8 mouse cellular contexts compared by ENCODE assay signal in the genomic region with DNA sequence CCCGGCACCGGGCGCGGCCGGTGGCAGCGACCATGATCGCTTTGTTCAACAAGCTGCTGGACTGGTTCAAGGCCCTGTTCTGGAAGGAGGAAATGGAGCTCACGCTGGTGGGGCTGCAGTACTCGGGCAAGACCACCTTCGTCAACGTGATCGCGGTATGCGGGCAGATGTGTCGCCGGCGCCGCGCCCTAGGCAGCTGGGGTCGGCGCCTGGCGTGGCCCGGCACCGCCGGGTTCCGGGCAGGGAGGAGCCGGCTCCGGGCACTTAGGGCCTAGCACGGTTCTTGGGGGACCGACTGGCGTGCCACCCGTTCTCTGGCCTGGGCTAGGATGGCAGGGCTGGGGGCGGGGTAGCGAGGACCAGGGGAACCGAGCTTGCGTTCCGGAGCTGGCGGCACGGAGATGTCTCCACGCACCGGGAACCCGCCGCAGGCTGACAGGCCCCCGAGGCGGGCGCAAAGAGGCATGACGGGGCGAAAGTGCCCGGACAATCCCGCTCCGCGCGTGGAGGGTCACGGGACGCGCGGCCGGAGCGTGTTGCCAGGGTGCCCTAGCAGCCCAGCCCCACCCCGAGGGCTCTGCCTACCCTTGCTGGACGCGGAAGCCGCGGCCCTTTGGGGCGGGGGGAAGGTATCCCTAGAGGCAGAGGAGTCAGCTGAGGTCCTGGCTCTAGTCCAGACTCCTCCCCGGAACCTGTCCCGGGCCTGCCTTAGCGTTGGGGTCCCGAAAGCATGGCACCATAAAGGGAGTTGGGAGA. TPM values are rescaled to one million over a fixed set of nuclear protein-coding genes. Genes with fewer than 3 reads are reported as not detected.
DNase-seq lines count a peak whose midpoint lies in the region; ATAC-seq and TF ChIP-seq lines count a peak whose summit lies in the region.

No protein-coding gene starts in this region.

- no peaks in the 10 kb centered on the region for H3K27me3 ChIP-seq in forebrain, embryonic 16.5 days (replicated peaks; ENCODE audit: control insufficient read depth, insufficient read depth, low read length)
- H3K27me3 ChIP-seq in lung, embryonic 14.5 days (ENCODE audit: insufficient read depth, low read length): no peaks in the 10 kb centered on the region
- no peaks in the 10 kb centered on the region for H3K27me3 ChIP-seq in neural tube, embryonic 15.5 days (replicated peaks)

- peak overlapping the region; percentile 61 to 85 for H3K4me3 ChIP-seq in ES-E14 (ENCODE audit: insufficient read depth in 1 of 2, low read depth in 1 of 2, low read length in 2 of 2, poor library complexity in 1 of 2, severe bottlenecking in 1 of 2)
- H3K4me3 ChIP-seq in forebrain, embryonic 16.5 days (replicated peaks; ENCODE audit: low read length): peak overlapping the region; percentile 100
- H3K4me3 ChIP-seq in layer of hippocampus, adult 2 months: peak overlapping the region; percentile 98
- peak overlapping the region; percentile 95 for H3K4me3 ChIP-seq in lung, embryonic 14.5 days (ENCODE audit: low read depth, low read length)
- peak overlapping the region; percentile 99 for H3K4me3 ChIP-seq in neural tube, embryonic 15.5 days (replicated peaks)

- 0 out of 4 replicates have a peak, but pooled peaks cover 0 to 1% of the 10 kb centered on the region in 2 experiments for H3K4me1 ChIP-seq in ES-E14 (ENCODE audit: control insufficient read depth in 2 of 2, insufficient read depth in 2 of 2, low read length in 2 of 2, poor library complexity in 1 of 2)
- peaks cover 37% of the 10 kb centered on the region for H3K4me1 ChIP-seq in forebrain, embryonic 16.5 days (replicated peaks; ENCODE audit: control insufficient read depth, insufficient read depth, low read length)
- peaks cover 7% of the 10 kb centered on the region for H3K4me1 ChIP-seq in lung, embryonic 14.5 days (ENCODE audit: insufficient read depth)
- peaks cover 40% of the 10 kb centered on the region for H3K4me1 ChIP-seq in neural tube, embryonic 15.5 days

- no peaks in the 10 kb centered on the region; the same call in 1 of the 2 replicates for H3K36me3 ChIP-seq in ES-E14 (ENCODE audit: control insufficient read depth, insufficient read depth, low read length, poor library complexity, severe bottlenecking)
- H3K36me3 ChIP-seq in forebrain, embryonic 16.5 days (ENCODE audit: control insufficient read depth, insufficient read depth): no peaks in the 10 kb centered on the region
- peaks cover 7% of the 10 kb centered on the region; the same call in 1 of the 2 replicates for H3K36me3 ChIP-seq in lung, embryonic 14.5 days (ENCODE audit: insufficient read depth)
- H3K36me3 ChIP-seq in neural tube, embryonic 15.5 days: peaks cover 6% of the 10 kb centered on the region; the same call in 1 of the 2 replicates

- peak overlapping the region; percentile 93 for H3K4me2 ChIP-seq in forebrain, embryonic 16.5 days (ENCODE audit: low read length)
- peak overlapping the region; percentile 76 for H3K4me2 ChIP-seq in lung, embryonic 14.5 days
- peak overlapping the region; percentile 94 for H3K4me2 ChIP-seq in neural tube, embryonic 15.5 days

- ATAC-seq in forebrain, embryonic 16.5 days: peak; percentile 59
- ATAC-seq in lung, embryonic 14.5 days (ENCODE audit: insufficient read depth): peak; percentile 74
- ATAC-seq in neural tube, embryonic 15.5 days (ENCODE audit: low FRiP score): peak; percentile 72

- intact Hi-C loops in heart, postnatal 36 days (cut with DNase I): no loop called here

- H3K9ac ChIP-seq in ES-E14 (ENCODE audit: insufficient read depth, low read depth, low read length, poor library complexity, severe bottlenecking): peak overlapping the region; percentile 82
- peak overlapping the region; percentile 99 for H3K9ac ChIP-seq in forebrain, embryonic 16.5 days (replicated peaks; ENCODE audit: low read depth, low read length)
- H3K9ac ChIP-seq in lung, embryonic 14.5 days: peak overlapping the region; percentile 89
- H3K9ac ChIP-seq in neural tube, embryonic 15.5 days (replicated peaks): peak overlapping the region; percentile 99

- DNase-seq in ES-E14 (ENCODE audit: low read depth, low spot score): no peak
- peak; percentile 74 to 78 for DNase-seq in cerebellum, adult 18-20 months
- peak; percentile 84 to 89 for DNase-seq in heart, postnatal 36 days
- DNase-seq in layer of hippocampus, adult 2 months (ENCODE audit: low spot score in 2 of 2): peak; percentile 71 to 79
- DNase-seq in lung, embryonic 14.5 days: peak; percentile 91
- peak; percentile 92 for DNase-seq in testis, postnatal 10 days (ENCODE audit: low spot score)

- under 1% methylated on average over 67 of the region's 69 CpGs for WGBS in forebrain, embryonic 16.5 days
- WGBS in lung, embryonic 14.5 days: under 1% methylated on average over 69 of the region's 69 CpGs
- WGBS in neural tube, embryonic 15.5 days: under 1% methylated on average over 69 of the region's 69 CpGs

- no peak for TF ChIP-seq CTCF in layer of hippocampus, adult 2 months (conservative IDR thresholded peaks at IDR 0.05)
- no peak for TF ChIP-seq CTCF in lung, embryonic 14.5 days (IDR thresholded peaks at IDR 0.05; ENCODE audit: low read depth)

- in situ Hi-C loops in ES-E14 (cut with MboI; ENCODE audit: low sequenced_read_pairs in 2 of 2, unreplicated experiment in 2 of 2): no loop called here

- H3K9me3 ChIP-seq in ES-E14 (ENCODE audit: control insufficient read depth, insufficient read depth, low read depth, low read length): no peaks in the 10 kb centered on the region
- H3K9me3 ChIP-seq in forebrain, embryonic 16.5 days (ENCODE audit: control insufficient read depth, low read length): no peaks in the 10 kb centered on the region
- no peaks in the 10 kb centered on the region for H3K9me3 ChIP-seq in lung, embryonic 14.5 days (ENCODE audit: low read depth, low read length)
- H3K9me3 ChIP-seq in neural tube, embryonic 15.5 days (replicated peaks): no peaks in the 10 kb centered on the region

- peak overlapping the region; percentile 48 for H3K27ac ChIP-seq in ES-E14 (ENCODE audit: insufficient read depth, low read depth, low read length, poor library complexity, severe bottlenecking)
- H3K27ac ChIP-seq in forebrain, embryonic 16.5 days (ENCODE audit: low read length): peak overlapping the region; percentile 95
- peak overlapping the region; percentile 99 for H3K27ac ChIP-seq in layer of hippocampus, adult 2 months
- H3K27ac ChIP-seq in lung, embryonic 14.5 days (ENCODE audit: low read depth): peak overlapping the region; percentile 90
- peak overlapping the region; percentile 99 for H3K27ac ChIP-seq in neural tube, embryonic 15.5 days (replicated peaks)

TF ChIP-seq in ES-E14, 5 proteins besides CTCF, POLR2A, EP300 and RAD21:
- TF ChIP-seq ZC3H11A (IDR thresholded peaks at IDR 0.05; ENCODE audit: borderline replicate concordance, low read depth, low read length) (no peak), HCFC1 (IDR thresholded peaks at IDR 0.05; ENCODE audit: borderline replicate concordance, insufficient read depth, low read length) (0 out of 2 replicates have a peak, but pooled peaks have one; percentile 42)
TF ChIP-seq in ES-E14: peak in this region for 1.

RNA-seq across cellular contexts. Expression of gene Arl8a, which starts 0.5 kb away (rescaled TPM):
- total RNA-seq in ES-E14 (2012; rRNA removed): 17.5 and 19.3 TPM in 2 replicates
- polyA plus RNA-seq in forebrain, embryonic 16.5 days (2015; fragmentation: Nextera tagmentation; extraction: Ambion mirVana): 323 and 336 TPM in 2 replicates
- total RNA-seq in heart, postnatal 36 days (2021): 10 to 100 TPM; 21.1 to 26.7 TPM
- total RNA-seq in layer of hippocampus, adult 2 months (2021): 100 to 1,000 TPM; 247 to 258 TPM
- polyA plus RNA-seq in lung, embryonic 14.5 days (2014; fragmentation: Nextera tagmentation; extraction: Ambion mirVana): 46.3 and 46.7 TPM in 2 replicates
- 314 and 353 TPM in 2 replicates for polyA plus RNA-seq in neural tube, embryonic 15.5 days (2015; fragmentation: Nextera tagmentation; extraction: Ambion mirVana)

RNA-seq across cellular contexts. Expression of gene Ptpn7, which starts 14.6 kb away (rescaled TPM):
- total RNA-seq in ES-E14 (2012; rRNA removed): 1.1 and 2.3 TPM in 2 replicates
- 0.24 and 0.27 TPM in 2 replicates for polyA plus RNA-seq in forebrain, embryonic 16.5 days (2015; fragmentation: Nextera tagmentation; extraction: Ambion mirVana)
- total RNA-seq in heart, postnatal 36 days (2021): under 1 TPM; 0.69 to 0.70 TPM
- total RNA-seq in layer of hippocampus, adult 2 months (2021): not detected
- 2.3 and 2.8 TPM in 2 replicates for polyA plus RNA-seq in lung, embryonic 14.5 days (2014; fragmentation: Nextera tagmentation; extraction: Ambion mirVana)
- 0.36 and 15.5 TPM in 2 replicates for polyA plus RNA-seq in neural tube, embryonic 15.5 days (2015; fragmentation: Nextera tagmentation; extraction: Ambion mirVana)

RNA-seq across cellular contexts. Expression of gene Gpr37l1, which starts 20.4 kb away (rescaled TPM):
- 0.26 TPM in 1 of 2 replicates, not detected in the other for total RNA-seq in ES-E14 (2012; rRNA removed)
- 0.24 and 0.48 TPM in 2 replicates for polyA plus RNA-seq in forebrain, embryonic 16.5 days (2015; fragmentation: Nextera tagmentation; extraction: Ambion mirVana)
- total RNA-seq in heart, postnatal 36 days (2021): 1 to 10 TPM in 1 of 2 experiments, under 1 TPM in 1; 0.92 to 1.0 TPM
- total RNA-seq in layer of hippocampus, adult 2 months (2021): 100 to 1,000 TPM; 193 to 194 TPM
- polyA plus RNA-seq in lung, embryonic 14.5 days (2014; fragmentation: Nextera tagmentation; extraction: Ambion mirVana): not detected in 2 replicates
- polyA plus RNA-seq in neural tube, embryonic 15.5 days (2015; fragmentation: Nextera tagmentation; extraction: Ambion mirVana): 1.4 and 1.7 TPM in 2 replicates

RNA-seq across cellular contexts. Expression of gene Lgr6, which starts 42.0 kb away (rescaled TPM):
- 1.7 TPM in 2 replicates for total RNA-seq in ES-E14 (2012; rRNA removed)
- polyA plus RNA-seq in forebrain, embryonic 16.5 days (2015; fragmentation: Nextera tagmentation; extraction: Ambion mirVana): 0.53 and 0.60 TPM in 2 replicates
- total RNA-seq in heart, postnatal 36 days (2021): 10 to 100 TPM; 15.6 to 19.8 TPM
- total RNA-seq in layer of hippocampus, adult 2 months (2021): 1 to 10 TPM; 2.4 TPM
- polyA plus RNA-seq in lung, embryonic 14.5 days (2014; fragmentation: Nextera tagmentation; extraction: Ambion mirVana): 11.1 and 12.0 TPM in 2 replicates
- polyA plus RNA-seq in neural tube, embryonic 15.5 days (2015; fragmentation: Nextera tagmentation; extraction: Ambion mirVana): 1.6 TPM in 2 replicates

Comparison
In these comparisons a context has a peak if more than half of its experiments do, and no peak if none do; other contexts are left out.
1. H3K27ac ChIP-seq: peak in every context shown above with its lines; median percentile 99 in layer of hippocampus, adult 2 months; 99 in neural tube, embryonic 15.5 days; 95 in forebrain, embryonic 16.5 days; 90 in lung, embryonic 14.5 days; 48 in ES-E14.
2. RNA of gene Arl8a, which starts 0.5 kb away (total RNA-seq): 247 to 258 TPM in layer of hippocampus, adult 2 months; 21.1 to 26.7 TPM in heart, postnatal 36 days and 17.5 to 19.3 TPM in ES-E14; every median in the first group is over 4 times any median in the second.
3. RNA of gene Gpr37l1, which starts 20.4 kb away (total RNA-seq): 193 to 194 TPM in layer of hippocampus, adult 2 months; 0.92 to 1.0 TPM in heart, postnatal 36 days and 0.26 TPM in ES-E14; every median in the first group is over 10 times any median in the second.
4. Peak in every context shown above with its lines, with median percentiles within 50 percentile points of each other: H3K4me3 ChIP-seq, H3K9ac ChIP-seq, ATAC-seq and H3K4me2 ChIP-seq.